Mouse (Mus musculus) layer of hippocampus, adult 2 months (tissue): Measurements from ENCODE around the gene Sod1. TPM values are rescaled to one million over a fixed set of nuclear protein-coding genes. Genes with fewer than 3 reads are reported as not detected.

ENCODE experiments used
- DNase-seq, 2 experiments: peaks; one replicate each; pipeline ENCODE4 v3.0.0; 2022; ENCODE audit warnings: low spot score in 2 of 2
- H3K27ac ChIP-seq: fragments of 200-600 bp; 2 replicates; pipeline ENCODE4 v1.8.1; 2022
- H3K4me3 ChIP-seq: fragments of 200-600 bp; 2 replicates; pipeline ENCODE4 v1.8.1; 2022; ENCODE audit warnings: mild to moderate bottlenecking
- CTCF ChIP-seq: fragments of 200-600 bp; conservative IDR thresholded peaks from 2 replicates; pipeline ENCODE4 v1.8.1; 2022; ENCODE audit warnings: antibody characterized with exemption, mild to moderate bottlenecking, moderate library complexity
- long read RNA-seq, 2 experiments: library from polyadenylated mRNA; stranded (forward); transcript quantifications; one replicate each; pipeline ENCODE4 v2.0.0; 2021; ENCODE audit warnings: borderline mapping rate in 2 of 2
- total RNA-seq, 2 experiments: library from RNA; stranded (reverse); gene quantifications; 2 replicates each; pipeline ENCODE4 v1.2.3; 2021

Gene Sod1
- total RNA-seq, result 100 to 1,000 TPM; 386 to 390 TPM
- long read RNA-seq, experiment 1, transcript Sod1-201 (5 exons, 641 nt), result major isoform, 31 of 41 reads
- long read RNA-seq, experiment 1, partial matches to known transcripts, result 9 of 41 reads
- long read RNA-seq, experiment 1, other reads (novel, unspliced or antisense), result 0 of 41 reads
- long read RNA-seq, experiment 2, transcript Sod1-201 (5 exons, 641 nt), result major isoform, 52 of 64 reads
- long read RNA-seq, experiment 2, partial matches to known transcripts, result 9 of 64 reads
- long read RNA-seq, experiment 2, other reads (novel, unspliced or antisense), result 1 of 64 reads

DNA sequence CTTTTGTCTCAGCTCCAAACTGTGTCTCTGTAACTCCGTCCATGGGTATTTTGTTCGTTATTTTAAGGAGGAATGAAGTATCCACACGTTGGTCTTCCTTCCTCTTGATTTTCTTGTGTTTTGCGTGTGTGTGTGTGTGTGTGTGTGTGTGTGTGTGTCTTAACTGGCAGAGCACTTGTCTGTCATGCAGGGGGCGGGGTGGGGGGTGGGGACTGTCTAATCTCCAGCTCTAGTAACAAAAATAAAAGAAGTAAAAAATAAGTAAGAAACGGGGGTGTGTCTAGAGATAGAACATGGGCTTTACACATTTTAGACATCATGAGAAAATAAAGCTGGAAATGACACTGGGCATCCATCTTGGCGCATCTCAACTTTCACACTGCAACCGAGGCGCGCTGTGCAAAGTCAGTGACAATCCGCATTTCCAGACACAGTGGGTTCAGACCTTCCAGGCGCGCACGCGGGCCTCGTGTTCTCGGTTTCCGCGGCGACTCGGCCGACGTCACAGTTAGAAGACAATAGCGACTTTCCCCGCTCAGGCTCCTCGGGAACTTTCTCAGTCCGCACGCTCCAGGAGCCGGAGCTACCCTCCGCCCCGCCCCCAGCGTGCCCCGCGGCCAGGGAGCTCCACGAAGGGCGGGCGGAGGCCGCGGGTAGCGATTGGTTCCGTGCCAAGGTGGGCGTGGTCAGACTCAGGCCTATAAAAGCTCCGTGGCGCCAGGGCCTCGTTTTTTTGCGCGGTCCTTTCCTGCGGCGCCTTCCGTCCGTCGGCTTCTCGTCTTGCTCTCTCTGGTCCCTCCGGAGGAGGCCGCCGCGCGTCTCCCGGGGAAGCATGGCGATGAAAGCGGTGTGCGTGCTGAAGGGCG is at the start of gene Sod1:
Gene Sod1 (plus strand): TSS at position 729 of the 866 bp plus-strand sequence.
- peak within 1 kb of the TSS; percentile 71 for H3K4me3 ChIP-seq
- TF ChIP-seq CTCF, result no peak
- H3K27ac ChIP-seq, result peak within 1 kb of the TSS; percentile 95
- peak; percentile 87 to 95 for DNase-seq

DNA sequence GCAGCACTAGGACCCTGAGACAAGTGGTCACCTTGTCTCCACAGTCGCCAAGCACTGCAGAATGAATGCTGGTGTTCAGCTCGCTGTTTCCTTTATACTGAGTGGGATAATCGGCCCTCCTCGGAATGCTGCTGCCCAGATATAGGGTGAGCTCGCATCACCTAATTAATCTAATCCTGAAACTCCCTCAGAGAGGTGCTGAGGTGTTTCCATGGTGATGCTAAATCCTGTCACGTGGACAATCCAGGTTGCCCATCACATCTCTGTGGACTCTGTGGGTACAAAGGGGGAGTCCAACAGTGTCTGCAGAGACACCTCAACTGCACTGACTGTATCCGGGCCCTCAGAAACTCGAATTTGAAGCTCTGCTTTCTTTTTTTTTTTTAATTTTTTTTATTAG is 49.1 kb upstream of the Sod1 start:
- H3K4me3 ChIP-seq, result no peak overlapping the region
- no peak for TF ChIP-seq CTCF
- H3K27ac ChIP-seq, result peak overlapping the region; percentile 88; the same call in 1 of the 2 replicates
- DNase-seq, result no peak

DNA sequence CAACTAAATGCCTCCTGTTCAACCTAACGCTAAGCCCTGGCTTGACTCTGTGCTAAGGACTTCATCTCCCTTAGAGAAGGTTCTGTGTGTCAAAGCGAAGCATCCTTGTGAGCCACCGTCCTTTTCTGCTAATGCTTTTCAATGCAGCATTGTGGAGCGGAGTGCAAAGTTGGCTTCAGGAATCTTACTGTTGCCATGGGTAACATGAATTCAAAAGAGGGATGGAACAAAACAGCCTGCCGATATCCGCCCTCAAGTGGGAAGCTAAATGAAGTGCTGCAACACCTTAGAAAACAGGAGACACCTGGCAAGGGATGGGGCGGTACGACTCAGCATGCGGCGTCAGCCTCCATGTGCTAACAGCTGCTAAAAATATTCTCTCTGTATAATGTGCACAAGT is 44.1 kb upstream of the Sod1 start:
- TF ChIP-seq CTCF, result peak; percentile 49
- DNase-seq, result peak; percentile 51 to 74
- Histone ChIP-seq H3K4me3 (peak overlapping the region; percentile 10; the same call in 1 of the 2 replicates), H3K27ac (peak overlapping the region; percentile 86)

DNA sequence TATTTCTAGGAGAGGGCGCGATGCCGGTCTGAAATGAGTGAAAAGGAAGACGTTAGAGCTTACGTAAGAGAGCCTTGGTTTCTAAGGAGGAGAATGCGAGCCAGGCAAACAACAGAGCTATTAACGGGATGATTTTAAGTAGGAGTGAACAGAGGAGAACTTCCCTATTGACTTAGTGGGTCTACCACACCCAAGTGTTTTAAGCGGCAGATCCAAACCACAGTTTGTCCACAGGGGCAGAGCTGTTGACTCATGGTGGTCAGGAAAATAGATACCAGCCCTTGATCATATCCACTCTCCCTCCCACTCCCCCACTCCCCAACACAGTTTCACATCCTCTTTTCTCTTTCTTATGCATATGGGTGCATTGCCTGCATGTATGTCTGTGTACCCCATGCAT is 43.1 kb upstream of the Sod1 start:
- Histone ChIP-seq H3K4me3 (no peak overlapping the region), H3K27ac (peak overlapping the region; percentile 86; the same call in 1 of the 2 replicates)
- TF ChIP-seq CTCF, result no peak
- no peak for DNase-seq

DNA sequence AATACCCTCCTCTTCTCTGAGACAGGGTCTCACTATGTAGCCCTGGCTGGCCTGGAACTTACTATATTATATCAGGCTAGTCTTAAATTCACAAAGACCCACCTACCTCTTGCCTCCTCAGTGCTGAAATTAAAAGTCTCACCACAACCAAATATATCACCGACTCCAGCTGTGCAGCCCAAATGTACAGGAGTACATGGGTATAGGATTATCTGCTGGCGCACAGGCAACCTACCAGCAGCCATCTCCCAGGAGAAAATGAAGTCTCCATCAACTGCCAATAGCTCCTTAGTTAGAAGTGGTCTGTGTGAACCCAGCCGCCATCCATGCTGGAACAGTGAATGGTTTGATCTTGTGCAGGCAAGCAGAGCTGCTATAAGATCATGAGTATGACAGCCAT is 42.1 kb upstream of the Sod1 start:
- Histone ChIP-seq H3K4me3 (no peak overlapping the region), H3K27ac (no peak overlapping the region)
- no peak for DNase-seq
- TF ChIP-seq CTCF, result no peak

DNA sequence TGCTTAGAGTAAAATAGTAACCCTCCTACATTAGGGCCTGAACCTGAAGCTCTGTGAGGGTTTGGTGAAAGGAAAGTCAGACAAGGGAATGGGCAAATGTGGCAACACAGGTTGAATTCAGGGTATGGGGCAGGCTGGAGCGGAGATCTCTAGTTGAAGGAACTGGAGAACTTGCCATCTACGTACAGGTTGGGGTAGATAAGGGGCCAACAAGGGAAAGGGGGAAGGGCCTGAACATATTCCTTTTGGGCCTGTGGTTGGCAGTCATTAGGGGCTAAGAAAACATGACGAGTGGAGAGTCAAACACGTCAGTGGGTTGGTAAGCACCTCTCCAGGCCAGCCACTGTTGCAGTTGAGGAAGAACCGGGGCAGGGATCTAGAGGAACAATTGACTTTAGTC is 40.7 kb upstream of the Sod1 start:
- TF ChIP-seq CTCF, result no peak
- H3K4me3 ChIP-seq, result no peak overlapping the region
- no peak for DNase-seq
- H3K27ac ChIP-seq, result no peak overlapping the region

DNA sequence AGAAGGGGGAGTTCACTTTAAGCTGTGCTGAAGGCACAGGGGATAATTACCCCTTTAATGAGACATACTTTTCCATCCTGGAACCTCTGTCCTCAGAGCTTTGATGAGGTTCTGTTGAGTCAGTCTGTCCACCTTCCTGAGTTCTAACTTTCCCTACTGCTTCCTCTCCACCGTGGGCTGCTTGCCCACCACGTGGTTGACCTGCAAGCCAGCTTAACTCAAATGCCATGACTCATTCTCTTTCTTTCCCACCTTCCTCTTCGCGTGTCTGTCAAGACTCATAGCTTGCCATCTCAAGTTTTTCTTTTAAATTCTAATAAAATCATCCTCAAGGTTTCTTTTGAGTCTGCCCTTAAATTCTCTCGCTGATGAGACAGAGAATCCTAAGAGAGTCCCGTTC is 39.6 kb upstream of the Sod1 start:
- no peak for DNase-seq
- TF ChIP-seq CTCF, result no peak
- H3K27ac ChIP-seq, result no peak overlapping the region
- no peak overlapping the region for H3K4me3 ChIP-seq

DNA sequence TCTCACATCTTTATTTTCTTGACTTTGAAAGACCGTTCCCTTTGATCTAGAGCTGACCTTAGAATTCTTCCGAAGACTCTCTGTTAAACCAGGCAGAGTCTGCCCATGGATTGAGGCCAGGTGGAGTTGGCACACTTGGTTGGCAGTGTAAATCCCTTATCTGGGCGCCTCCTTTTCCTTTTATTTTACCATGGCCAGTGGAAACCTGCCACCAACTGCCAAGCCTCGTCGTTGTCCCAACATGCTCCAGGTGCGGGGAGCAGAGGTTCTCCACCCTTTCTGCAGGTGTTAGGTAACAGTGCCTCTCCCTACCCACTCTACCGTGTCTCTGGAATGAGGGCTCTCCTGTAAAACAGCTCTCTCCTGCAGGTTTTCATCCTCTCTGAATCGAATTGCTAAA is 38.9 kb upstream of the Sod1 start:
- no peak for DNase-seq
- Histone ChIP-seq H3K27ac (no peak overlapping the region), H3K4me3 (no peak overlapping the region)
- TF ChIP-seq CTCF, result no peak

DNA sequence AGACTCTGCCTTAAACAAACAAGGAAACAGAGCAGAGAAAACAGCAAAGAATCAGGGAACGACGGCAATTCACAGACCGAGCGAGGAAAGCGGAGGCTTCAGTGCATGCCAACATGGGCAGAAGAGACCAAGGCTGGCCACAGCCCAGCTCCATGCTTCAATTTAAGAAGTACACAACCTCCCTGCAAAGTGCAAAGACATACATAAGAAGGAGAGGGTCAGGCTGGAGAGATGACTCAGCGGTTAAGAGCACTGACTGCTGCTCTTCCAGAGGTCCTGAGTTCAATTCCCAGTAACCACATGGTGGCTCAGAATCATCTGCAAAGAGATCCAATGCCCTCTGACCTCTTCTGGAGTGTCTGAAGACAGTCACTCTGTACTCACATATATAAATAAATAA is 36.4 kb upstream of the Sod1 start:
- H3K27ac ChIP-seq, result no peak overlapping the region
- no peak for TF ChIP-seq CTCF
- no peak for DNase-seq
- H3K4me3 ChIP-seq, result no peak overlapping the region

DNA sequence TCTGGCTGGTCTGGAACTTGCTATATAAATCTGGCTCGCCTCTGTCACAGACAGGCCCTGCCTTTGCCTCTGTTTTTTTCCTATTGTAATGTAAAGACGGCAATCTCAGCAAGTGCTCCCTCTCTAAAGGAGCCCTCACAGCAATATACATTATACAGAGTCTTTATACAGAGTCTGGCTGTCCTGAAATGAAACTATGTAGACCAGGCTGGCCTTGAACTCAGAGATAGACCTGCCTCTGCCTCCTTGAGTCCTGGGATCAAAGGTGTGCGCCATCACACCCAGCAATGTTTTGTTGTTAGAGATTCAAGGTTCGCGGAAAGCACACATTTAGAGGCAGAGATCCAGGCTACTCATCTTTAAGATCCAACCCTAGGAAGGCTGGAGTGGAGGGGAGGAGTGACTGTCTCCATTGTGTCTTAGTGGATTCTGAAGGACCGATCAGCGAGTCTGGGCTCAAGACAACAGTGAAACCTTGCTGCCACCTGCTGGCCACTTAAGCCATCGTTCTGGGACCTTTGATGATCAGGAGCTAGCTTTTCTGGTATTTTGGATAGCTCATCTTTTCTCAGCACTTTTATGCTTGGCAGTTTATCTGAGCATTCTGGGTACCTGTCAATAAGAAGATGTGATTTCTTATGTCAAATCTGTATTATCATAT is 34.5 kb upstream of the Sod1 start:
- no peak overlapping the region for H3K4me3 ChIP-seq
- DNase-seq, result peak; percentile 83 to 85
- no peak overlapping the region for H3K27ac ChIP-seq
- peak; percentile 94 for TF ChIP-seq CTCF

DNA sequence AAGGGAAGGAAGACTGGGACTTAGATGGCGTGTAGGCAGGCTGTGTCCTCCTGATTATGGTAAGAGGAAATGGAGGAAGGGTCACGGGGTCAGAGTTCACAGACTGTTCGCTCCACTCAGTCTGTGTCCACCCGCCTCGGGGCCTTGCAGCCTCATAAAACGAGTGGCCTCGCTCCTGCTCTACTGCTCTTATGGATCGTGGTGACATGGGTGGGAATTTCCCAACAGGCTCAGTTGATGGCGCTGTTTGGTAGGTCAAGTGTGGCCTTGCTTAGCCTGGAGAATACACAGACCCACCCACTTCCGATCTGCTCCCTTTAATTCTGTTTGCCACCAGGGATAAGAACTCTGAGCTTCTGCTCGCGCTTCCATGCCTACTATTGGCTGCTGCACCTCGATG is 33.1 kb upstream of the Sod1 start:
- Histone ChIP-seq H3K27ac (no peak overlapping the region), H3K4me3 (no peak overlapping the region)
- DNase-seq, result no peak
- peak; percentile 56 for TF ChIP-seq CTCF

DNA sequence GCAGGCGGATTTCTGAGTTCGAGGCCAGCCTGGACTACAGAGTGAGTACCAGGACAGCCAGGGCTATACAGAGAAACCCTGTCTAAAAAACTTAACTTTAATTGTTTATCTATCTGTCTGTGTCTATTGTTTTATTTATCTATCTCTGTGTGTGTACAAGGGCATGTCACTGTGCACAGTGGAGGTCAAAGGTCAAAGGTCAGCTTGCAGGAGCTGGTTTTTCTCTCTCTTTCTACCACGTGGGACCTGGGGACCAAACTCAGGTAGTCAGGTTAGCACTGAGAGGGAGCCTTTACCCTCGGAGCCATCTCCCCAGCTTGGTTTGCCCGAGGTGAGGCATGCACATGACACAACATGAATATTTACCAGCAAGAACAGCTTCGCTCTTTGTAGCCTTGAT is 29.3 kb upstream of the Sod1 start:
- no peak for TF ChIP-seq CTCF
- no peak for DNase-seq
- H3K27ac ChIP-seq, result no peak overlapping the region
- H3K4me3 ChIP-seq, result no peak overlapping the region

DNA sequence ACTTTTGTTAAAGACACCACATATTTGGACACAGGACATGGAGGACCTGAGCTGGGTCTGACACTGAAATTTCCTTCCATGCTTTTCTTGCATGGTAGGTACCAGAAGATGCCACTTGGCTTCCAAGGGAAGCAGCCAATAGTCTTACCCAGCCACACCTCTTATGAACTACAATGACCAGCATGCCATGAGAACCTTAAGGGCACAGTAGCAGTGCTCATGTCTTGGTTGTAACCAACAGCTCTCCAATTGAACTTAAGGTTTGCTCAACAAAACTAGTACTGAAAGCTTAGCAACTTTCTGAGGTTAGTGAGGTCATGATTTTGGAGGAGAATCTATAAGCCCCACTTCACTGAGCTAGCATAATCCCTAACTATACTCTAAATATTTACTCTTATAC is 26.8 kb upstream of the Sod1 start:
- Histone ChIP-seq H3K27ac (no peak overlapping the region), H3K4me3 (no peak overlapping the region)
- DNase-seq, result no peak
- TF ChIP-seq CTCF, result no peak
